Mouse (Mus musculus) layer of hippocampus, postnatal 10 days (tissue): ENCODE measurements around the gene Parm1. TPM values are rescaled to one million over a fixed set of nuclear protein-coding genes. Genes with fewer than 3 reads are reported as not detected.
A peak's percentile ranks its signal among the peaks of the same experiment; 100 is the strongest.

Experiments
- DNase-seq, 2 experiments: peaks; one replicate each; pipeline ENCODE4 v3.0.0; 2021; ENCODE audit warnings: low spot score in 2 of 2
- long read RNA-seq: library from polyadenylated mRNA; stranded (forward); transcript quantifications from one replicate; pipeline ENCODE4 v2.0.0, GENCODE M21; 2023
- total RNA-seq, 2 experiments: library from RNA; stranded (reverse); gene quantifications; 2 replicates each; pipeline ENCODE4 v1.2.3; 2021

Gene Parm1
- 10 to 100 TPM; 29.4 to 30.4 TPM for total RNA-seq
- long read RNA-seq, full-length matches to known transcripts = 5 of 24 reads
- long read RNA-seq, partial matches to known transcripts = 0 of 24 reads
- long read RNA-seq, other reads (novel, unspliced or antisense) = 19 of 24 reads

DNA sequence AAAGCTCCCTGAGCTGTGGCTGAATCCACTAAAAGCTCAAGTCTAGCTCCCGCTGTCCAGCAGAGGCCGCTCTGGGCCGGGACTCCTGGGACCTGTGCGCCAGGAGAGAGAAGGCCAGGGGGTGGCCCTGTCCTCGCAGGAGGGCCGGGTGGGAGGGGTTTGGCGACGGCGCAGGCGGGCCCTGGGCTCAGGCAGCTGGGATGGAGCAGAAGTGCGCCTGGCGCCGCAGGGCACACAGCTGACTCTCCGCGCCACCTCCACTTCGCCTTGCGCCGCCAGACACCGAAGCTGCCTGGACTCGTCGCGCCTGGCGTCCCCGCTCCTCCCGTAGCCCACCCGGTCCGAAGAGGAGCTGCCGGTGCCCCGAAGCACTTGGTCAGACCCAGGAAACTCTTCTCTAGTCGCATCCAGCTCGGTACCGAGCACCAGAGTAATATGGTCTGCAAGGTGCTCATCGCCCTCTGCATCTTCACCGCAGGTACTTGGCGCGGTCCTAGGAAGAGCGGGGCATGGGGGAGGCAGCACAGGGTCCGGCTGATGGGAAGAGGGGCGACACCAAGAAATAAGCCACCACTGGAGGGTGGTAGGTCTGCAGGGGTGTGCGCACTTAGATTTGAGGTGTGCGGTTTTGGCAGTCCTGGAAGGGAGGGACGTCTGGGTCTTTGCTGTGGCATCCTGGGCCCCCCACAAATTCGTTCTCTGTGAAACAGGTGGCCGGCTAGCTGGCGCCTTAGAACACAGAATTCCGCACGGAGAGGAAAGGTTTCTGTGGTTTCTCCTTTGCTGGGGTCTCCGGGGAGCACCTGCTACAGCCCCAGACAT lies at the start of gene Parm1:
TSS of gene Parm1 (plus strand) at position 136 of the 822 bp plus-strand sequence.
- DNase-seq = peak; percentile 78 to 88

- no peak for DNase-seq
These were observed 42.2 kb upstream of the Parm1 start for GRCm38 (mm10) chr5:91475241-91475640.

GRCm38 (mm10) chr5:91476863-91477262 lies 40.6 kb upstream of the Parm1 start:
- DNase-seq = no peak

DNA sequence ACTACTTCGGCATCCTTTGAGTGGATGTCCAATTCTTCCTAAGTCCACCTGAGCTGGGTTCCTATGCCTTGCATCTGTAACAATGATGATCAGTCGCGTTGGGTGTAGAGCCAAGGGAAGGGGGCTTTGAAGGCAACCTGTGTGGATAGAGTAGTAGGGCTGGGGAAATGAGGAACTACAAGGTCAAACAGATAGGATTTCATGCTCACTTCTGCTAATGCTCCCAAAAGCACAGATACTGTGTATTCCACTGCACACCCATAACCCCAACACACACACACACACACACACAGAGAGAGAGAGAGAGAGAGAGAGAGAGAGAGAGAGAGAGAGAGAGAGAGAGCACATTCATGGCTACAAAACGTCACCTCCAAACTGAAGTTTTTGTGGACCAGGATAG lies 38.7 kb upstream of the Parm1 start:
- DNase-seq = no peak

GRCm38 (mm10) chr5:91480129-91480528 lies 37.3 kb upstream of the Parm1 start:
- no peak for DNase-seq

DNA sequence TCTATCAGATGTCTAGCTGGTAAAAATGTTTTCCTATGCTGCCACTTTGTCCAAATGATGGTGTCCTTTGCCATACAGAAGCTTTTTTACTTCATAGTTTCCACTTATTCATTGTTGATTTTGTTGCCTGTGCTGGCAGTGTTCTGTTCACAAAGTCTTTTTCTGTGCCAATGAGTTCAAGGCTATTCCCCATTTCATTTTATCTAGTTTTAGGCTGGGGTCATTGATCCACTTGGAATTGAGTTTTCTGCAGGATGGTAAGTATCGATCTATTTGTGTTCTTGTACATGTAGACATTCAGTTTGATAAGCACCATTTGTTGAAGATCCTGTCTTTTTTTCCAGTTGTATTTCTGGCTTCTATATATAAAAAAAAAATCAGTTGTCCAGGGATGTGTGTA lies 33.1 kb upstream of the Parm1 start:
- no peak for DNase-seq

GRCm38 (mm10) chr5:91494456-91494855 lies 23.0 kb upstream of the Parm1 start:
- no peak for DNase-seq

DNA sequence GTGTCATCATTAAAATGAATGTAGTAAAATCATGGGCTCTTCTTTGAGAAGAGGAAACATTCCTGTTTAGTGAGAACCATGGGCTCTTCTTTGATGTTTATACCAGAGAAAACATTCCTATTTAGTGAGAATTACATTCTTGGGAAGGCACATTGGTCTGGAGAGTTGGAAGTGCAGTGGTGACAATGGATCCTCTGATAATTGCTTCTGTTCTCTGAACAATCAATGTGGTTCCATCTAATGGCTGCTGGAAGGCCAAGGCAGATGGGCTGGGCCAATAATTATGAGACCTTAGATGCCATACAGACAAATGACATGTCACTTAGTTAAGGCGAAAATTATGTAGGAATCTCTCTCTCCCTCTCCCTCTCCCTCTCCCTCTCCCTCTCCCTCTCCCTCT lies 16.1 kb upstream of the Parm1 start:
- DNase-seq = no peak

GRCm38 (mm10) chr5:91502366-91502765 lies 15.0 kb upstream of the Parm1 start:
- DNase-seq = no peak

GRCm38 (mm10) chr5:91504320-91504922 lies 13.0 kb upstream of the Parm1 start:
- no peak for DNase-seq

- no peak for DNase-seq
These were observed 338 bp upstream of the Parm1 start for GRCm38 (mm10) chr5:91517077-91517476.

- no peak for DNase-seq
These were observed 931 bp downstream of the Parm1 start for GRCm38 (mm10) chr5:91518302-91518790.

DNA sequence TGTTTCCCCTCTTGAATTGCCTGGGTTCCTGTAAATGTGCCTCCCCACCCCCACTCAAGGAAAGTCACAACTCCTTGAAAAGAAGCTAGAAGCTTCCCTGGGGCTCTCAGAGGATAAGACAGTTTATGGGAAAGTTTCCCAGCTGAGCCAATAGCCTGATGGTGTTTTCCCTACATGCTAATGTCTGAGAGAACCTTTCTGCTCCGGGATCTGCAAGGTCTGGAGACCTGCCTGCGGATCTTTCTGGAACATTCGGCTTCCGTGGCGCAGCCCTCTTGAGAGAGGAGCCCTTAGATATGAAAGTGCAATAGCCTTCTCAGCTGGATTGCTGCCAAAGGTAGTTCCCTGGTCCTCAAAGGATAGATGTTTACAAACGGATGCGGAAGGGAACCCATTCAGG lies 1.5 kb downstream of the Parm1 start:
- DNase-seq = peak in 1 of 2 experiments; percentile 30

DNA sequence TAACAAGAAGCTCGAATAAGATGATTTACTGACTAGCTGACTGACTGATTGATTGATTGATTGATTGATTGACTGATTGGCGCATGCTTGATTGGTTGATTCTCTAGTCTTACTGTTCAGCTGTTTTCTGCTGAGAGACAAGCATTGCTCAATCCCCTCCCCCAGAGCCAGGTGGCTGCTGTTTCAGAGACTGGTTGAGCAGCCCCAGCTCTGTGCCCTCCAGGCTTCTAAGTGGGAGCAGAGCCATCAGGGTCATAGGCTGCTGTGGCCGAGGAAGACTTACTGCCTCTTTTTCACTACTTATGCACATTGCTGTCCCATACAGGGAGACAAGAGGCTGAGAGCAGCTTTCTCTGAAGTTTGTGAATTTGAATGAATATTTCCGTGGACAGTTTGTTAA lies 2.1 kb downstream of the Parm1 start:
- DNase-seq = no peak

GRCm38 (mm10) chr5:91532748-91533496 lies 15.5 kb downstream of the Parm1 start:
- no peak for DNase-seq

GRCm38 (mm10) chr5:91559071-91559610 lies 41.7 kb downstream of the Parm1 start:
- peak in 1 of 2 experiments; percentile 42 for DNase-seq

- DNase-seq = no peak
These were observed 42.3 kb downstream of the Parm1 start for GRCm38 (mm10) chr5:91559711-91560110.

DNA sequence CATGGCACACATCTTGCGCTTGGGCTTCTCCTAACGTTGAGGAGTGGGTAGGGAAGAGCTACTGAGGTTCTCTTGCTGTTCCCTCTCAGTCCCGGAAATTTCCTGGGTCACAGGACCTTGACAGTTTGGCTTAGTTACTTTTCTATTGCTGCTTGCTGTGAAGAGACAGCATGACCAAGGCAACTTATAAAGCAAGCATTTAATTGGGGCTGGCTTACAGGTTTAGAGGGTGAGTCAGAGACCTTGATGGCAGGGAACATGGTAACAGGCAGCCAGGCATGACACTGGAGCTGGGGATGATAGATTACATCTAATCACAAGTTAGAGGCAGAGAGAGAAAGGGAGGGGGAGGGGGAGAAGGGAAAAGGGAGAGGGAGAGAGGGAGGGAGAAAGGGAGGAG lies 44.0 kb downstream of the Parm1 start:
- no peak for DNase-seq

GRCm38 (mm10) chr5:91562486-91562885 lies 45.1 kb downstream of the Parm1 start:
- no peak for DNase-seq

- peak; percentile 22 to 31 for DNase-seq
These were observed 46.6 kb downstream of the Parm1 start for GRCm38 (mm10) chr5:91564054-91564453.

GRCm38 (mm10) chr5:91565458-91565857 lies 48.0 kb downstream of the Parm1 start:
- no peak for DNase-seq
